Mouse (Mus musculus) c-Kit-positive CD71-positive TER-119-negative erythroid progenitor cells, embryonic 14.5 days (primary cell): ENCODE measurements around the gene Tmem45b.
"Not testable (repeated sequence)": the region's sequence is repeated elsewhere in the genome, so short reads cannot be mapped to it uniquely, and the experiment has no call there.

Experiments used
- DNase-seq: peaks from one replicate; pipeline ENCODE4 v3.0.0-alpha.2; 2013; ENCODE audit warnings: low read depth

Gene Tmem45b

GRCm38 (mm10) chr9:31463692-31464474 lies at the start of gene Tmem45b:
TSS of gene Tmem45b (minus strand) at chr9:31464462.
- no peak for DNase-seq

GRCm38 (mm10) chr9:31508189-31508588 lies 43.9 kb upstream of the Tmem45b start:
- no peak for DNase-seq

- DNase-seq: not testable (repeated sequence)
These were observed 37.0 kb upstream of the Tmem45b start for GRCm38 (mm10) chr9:31501221-31501620.

- DNase-seq: no peak
These were observed 1.1 kb downstream of the Tmem45b start for GRCm38 (mm10) chr9:31463190-31463589.

GRCm38 (mm10) chr9:31454356-31454755 lies 9.9 kb downstream of the Tmem45b start:
- no peak for DNase-seq

- no peak for DNase-seq
These were observed 12.1 kb downstream of the Tmem45b start for GRCm38 (mm10) chr9:31452166-31452565.

GRCm38 (mm10) chr9:31449145-31449772 lies 15.0 kb downstream of the Tmem45b start:
- no peak for DNase-seq

- DNase-seq: no peak
These were observed 20.0 kb downstream of the Tmem45b start for GRCm38 (mm10) chr9:31444236-31444635.

GRCm38 (mm10) chr9:31441487-31441886 lies 22.8 kb downstream of the Tmem45b start:
- DNase-seq: no peak

GRCm38 (mm10) chr9:31440366-31440765 lies 23.9 kb downstream of the Tmem45b start:
- DNase-seq: no peak

GRCm38 (mm10) chr9:31439341-31439740 lies 24.9 kb downstream of the Tmem45b start:
- no peak for DNase-seq

GRCm38 (mm10) chr9:31438834-31439233 lies 25.4 kb downstream of the Tmem45b start:
- no peak for DNase-seq

GRCm38 (mm10) chr9:31437861-31438260 lies 26.4 kb downstream of the Tmem45b start:
- DNase-seq: no peak

GRCm38 (mm10) chr9:31435415-31435814 lies 28.8 kb downstream of the Tmem45b start:
- no peak for DNase-seq

GRCm38 (mm10) chr9:31433431-31433830 lies 30.8 kb downstream of the Tmem45b start:
- DNase-seq: no peak

GRCm38 (mm10) chr9:31432336-31432975 lies 31.8 kb downstream of the Tmem45b start:
- no peak for DNase-seq

- no peak for DNase-seq
These were observed 32.5 kb downstream of the Tmem45b start for GRCm38 (mm10) chr9:31431751-31432150.

GRCm38 (mm10) chr9:31430011-31430410 lies 34.3 kb downstream of the Tmem45b start:
- DNase-seq: no peak

GRCm38 (mm10) chr9:31428971-31429370 lies 35.3 kb downstream of the Tmem45b start:
- no peak for DNase-seq

- DNase-seq: peak; percentile 30
These were observed 42.1 kb downstream of the Tmem45b start for GRCm38 (mm10) chr9:31422143-31422542.

- DNase-seq: no peak
These were observed 45.4 kb downstream of the Tmem45b start for GRCm38 (mm10) chr9:31418821-31419220.

- DNase-seq: no peak
These were observed 52.1 kb downstream of the Tmem45b start for GRCm38 (mm10) chr9:31412165-31412564.

GRCm38 (mm10) chr9:31405217-31405616 lies 59.0 kb downstream of the Tmem45b start:
- DNase-seq: no peak
